Mouse (Mus musculus): Measurements from ENCODE around the gene Gigyf1.

DNA sequence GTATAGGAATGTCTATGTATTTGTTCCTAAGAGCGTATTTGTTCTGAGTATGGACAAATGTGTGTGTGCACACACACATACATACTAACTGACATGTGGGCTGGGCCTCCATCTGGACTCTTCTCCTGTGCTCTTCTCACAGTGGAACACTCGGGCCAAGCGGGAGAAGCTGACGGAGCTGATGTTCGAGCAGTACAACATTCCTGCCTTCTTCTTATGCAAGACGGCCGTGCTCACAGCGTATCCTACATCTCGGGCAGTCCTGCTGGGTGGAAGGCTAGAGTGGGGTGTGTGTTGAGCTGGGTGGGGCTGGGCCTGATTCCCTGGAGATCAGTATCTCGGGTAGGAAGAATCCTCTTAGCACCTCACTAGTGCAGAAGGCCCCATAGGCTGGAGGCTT is 44.6 kb downstream of the Gigyf1 start:
- no peak for TF ChIP-seq CTCF (IDR thresholded peaks at IDR 0.05; ENCODE audit: extremely low read depth, insufficient read depth, insufficient read length, insufficient replicate concordance)
- no peak for TF ChIP-seq POLR2A (IDR thresholded peaks at IDR 0.05; ENCODE audit: low read depth, low read length)
